Mouse (Mus musculus): Measurements from ENCODE around the gene Exosc9. TPM values are rescaled to one million over a fixed set of nuclear protein-coding genes. Genes with fewer than 3 reads are reported as not detected.

The Exosc9 gene
- polyA plus RNA-seq, 1 experiment from 2014 or later: 101 TPM

GRCm38 (mm10) chr3:36540756-36541155 lies 11.7 kb upstream of the Exosc9 start:
- H3K4me3 ChIP-seq (ENCODE audit: low read depth, low read length): no peak overlapping the region
- H3K4me2 ChIP-seq (ENCODE audit: low read depth, low read length, severe bottlenecking): no peak overlapping the region
- H3K36me3 ChIP-seq (ENCODE audit: control insufficient read depth, insufficient read depth, low read length): no peaks in the 10 kb centered on the region
- WGBS: 66% methylated on average over 2 of the region's 2 CpGs
- DNase-seq (ENCODE audit: low spot score) (no peak), ATAC-seq (replicated peaks; ENCODE audit: low FRiP score) (no peak)
- H3K9ac ChIP-seq (ENCODE audit: low read length): no peak overlapping the region
- H3K27me3 ChIP-seq (ENCODE audit: control insufficient read depth, insufficient read depth, low read length): no peaks in the 10 kb centered on the region
- H3K9me3 ChIP-seq (ENCODE audit: control insufficient read depth, low read length): no peaks in the 10 kb centered on the region
- H3K27ac ChIP-seq (ENCODE audit: low read depth, low read length): no peak overlapping the region
- H3K4me1 ChIP-seq (replicated peaks; ENCODE audit: control insufficient read depth, insufficient read depth, low read length): no peaks in the 10 kb centered on the region

GRCm38 (mm10) chr3:36541399-36541798 lies 11.0 kb upstream of the Exosc9 start:
- 89% methylated on average over 2 of the region's 2 CpGs for WGBS
- DNase-seq (ENCODE audit: low spot score) (no peak), ATAC-seq (replicated peaks; ENCODE audit: low FRiP score) (no peak)
- Histone ChIP-seq H3K4me1 (replicated peaks; ENCODE audit: control insufficient read depth, insufficient read depth, low read length) (no peaks in the 10 kb centered on the region), H3K9ac (ENCODE audit: low read length) (no peak overlapping the region), H3K27ac (ENCODE audit: low read depth, low read length) (no peak overlapping the region), H3K27me3 (ENCODE audit: control insufficient read depth, insufficient read depth, low read length) (no peaks in the 10 kb centered on the region), H3K4me2 (ENCODE audit: low read depth, low read length, severe bottlenecking) (no peak overlapping the region), H3K36me3 (ENCODE audit: control insufficient read depth, insufficient read depth, low read length) (no peaks in the 10 kb centered on the region), H3K4me3 (ENCODE audit: low read depth, low read length) (no peak overlapping the region), H3K9me3 (ENCODE audit: control insufficient read depth, low read length) (no peaks in the 10 kb centered on the region)

DNA sequence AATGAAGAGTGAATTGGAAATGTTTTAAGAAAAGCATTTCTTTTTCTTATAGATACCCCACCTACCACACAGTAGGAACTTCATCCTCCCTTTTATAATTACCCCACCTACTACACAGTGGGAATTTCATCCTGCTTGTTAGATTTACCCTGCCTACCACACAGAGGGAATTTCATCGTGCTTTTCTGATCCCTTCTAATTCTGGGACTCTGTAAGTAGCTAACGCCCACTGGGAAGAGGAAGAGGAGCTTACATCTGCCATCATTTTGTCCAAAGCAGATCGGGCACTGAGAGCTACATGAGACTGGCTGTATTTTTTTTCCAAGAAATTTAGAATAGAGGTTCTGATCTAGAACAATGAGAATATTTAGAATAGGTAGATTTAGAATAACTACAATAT lies 7.4 kb upstream of the Exosc9 start:
- Histone ChIP-seq H3K27ac (ENCODE audit: low read depth, low read length) (no peak overlapping the region), H3K4me2 (ENCODE audit: low read depth, low read length, severe bottlenecking) (no peak overlapping the region), H3K36me3 (ENCODE audit: control insufficient read depth, insufficient read depth, low read length) (no peaks in the 10 kb centered on the region), H3K4me3 (ENCODE audit: low read depth, low read length) (no peak overlapping the region), H3K9ac (ENCODE audit: low read length) (no peak overlapping the region), H3K27me3 (ENCODE audit: control insufficient read depth, insufficient read depth, low read length) (no peaks in the 10 kb centered on the region), H3K9me3 (ENCODE audit: control insufficient read depth, low read length) (no peaks in the 10 kb centered on the region), H3K4me1 (replicated peaks; ENCODE audit: control insufficient read depth, insufficient read depth, low read length) (no peaks in the 10 kb centered on the region)
- DNase-seq (ENCODE audit: low spot score): no peak
- 77% methylated on average over 3 of the region's 3 CpGs for WGBS
- ATAC-seq (replicated peaks; ENCODE audit: low FRiP score): no peak

DNA sequence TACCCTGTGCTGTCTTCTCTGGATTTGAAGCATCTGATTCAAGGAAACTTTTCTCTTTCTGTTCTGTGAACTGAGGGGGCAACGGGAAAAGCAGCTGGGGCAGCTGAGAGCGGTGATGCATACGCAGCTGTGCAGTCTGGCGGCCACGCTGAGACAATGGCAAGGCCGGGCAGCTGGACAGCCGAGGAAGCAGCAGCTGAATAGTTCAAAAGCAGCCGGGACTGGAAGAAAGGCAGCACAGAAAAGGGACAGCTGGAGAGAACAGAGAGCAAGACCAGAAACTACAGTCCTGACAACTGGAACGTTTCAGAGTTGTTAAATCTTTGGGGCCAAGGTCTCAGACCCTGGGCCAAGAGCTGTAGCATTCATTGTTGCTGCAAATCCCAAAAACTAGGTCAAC lies 1.1 kb upstream of the Exosc9 start:
- no peaks in the 10 kb centered on the region for H3K9me3 ChIP-seq (ENCODE audit: control insufficient read depth, low read length)
- DNase-seq (ENCODE audit: low spot score): peak; percentile 71
- peak overlapping the region; percentile 76 for H3K4me2 ChIP-seq (ENCODE audit: low read depth, low read length, severe bottlenecking)
- H3K4me1 ChIP-seq (replicated peaks; ENCODE audit: control insufficient read depth, insufficient read depth, low read length): peaks cover 3% of the 10 kb centered on the region
- peak overlapping the region; percentile 89 for H3K27ac ChIP-seq (ENCODE audit: low read depth, low read length)
- H3K36me3 ChIP-seq (ENCODE audit: control insufficient read depth, insufficient read depth, low read length): peaks cover 8% of the 10 kb centered on the region
- ATAC-seq (replicated peaks; ENCODE audit: low FRiP score): peak; percentile 55
- H3K9ac ChIP-seq (ENCODE audit: low read length): peak overlapping the region; percentile 67
- 7% methylated on average over 9 of the region's 9 CpGs for WGBS
- H3K4me3 ChIP-seq (ENCODE audit: low read depth, low read length): peak overlapping the region; percentile 61; the same call in 1 of the 2 replicates
- no peaks in the 10 kb centered on the region for H3K27me3 ChIP-seq (ENCODE audit: control insufficient read depth, insufficient read depth, low read length)

DNA sequence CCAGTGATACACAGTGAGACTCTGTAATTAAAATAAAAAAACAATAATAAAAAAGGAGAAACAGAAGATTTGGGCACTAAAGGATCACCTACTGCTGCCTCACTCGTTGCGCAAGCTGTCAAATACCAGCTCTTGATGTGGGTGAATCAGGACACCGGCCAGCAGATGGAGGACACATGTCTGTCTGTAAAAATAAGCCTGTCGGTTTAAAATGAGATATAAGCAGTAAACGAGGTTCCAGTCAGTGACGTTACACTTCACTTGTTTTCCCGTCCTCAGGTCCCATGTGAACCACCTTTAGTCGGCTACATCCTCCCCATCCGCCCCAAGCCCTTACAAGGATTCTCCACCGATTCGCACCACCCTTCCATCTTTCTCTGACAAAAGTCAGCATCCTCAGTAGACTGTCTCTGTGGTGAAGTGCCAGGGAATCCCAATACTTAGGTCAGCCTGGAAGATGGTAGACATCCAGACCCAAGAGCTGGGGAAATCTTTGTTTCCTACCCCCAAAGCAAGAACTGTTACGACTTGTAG lies 488 bp upstream of the Exosc9 start:
- DNase-seq (ENCODE audit: low spot score): no peak
- H3K9me3 ChIP-seq (ENCODE audit: control insufficient read depth, low read length): no peaks in the 10 kb centered on the region
- peaks cover 8% of the 10 kb centered on the region for H3K36me3 ChIP-seq (ENCODE audit: control insufficient read depth, insufficient read depth, low read length)
- peaks cover 3% of the 10 kb centered on the region for H3K4me1 ChIP-seq (replicated peaks; ENCODE audit: control insufficient read depth, insufficient read depth, low read length)
- WGBS: 19% methylated on average over 12 of the region's 12 CpGs
- peak overlapping the region; percentile 89 for H3K27ac ChIP-seq (ENCODE audit: low read depth, low read length)
- peak overlapping the region; percentile 61 for H3K4me3 ChIP-seq (ENCODE audit: low read depth, low read length)
- ATAC-seq (replicated peaks; ENCODE audit: low FRiP score): peak; percentile 40
- H3K4me2 ChIP-seq (ENCODE audit: low read depth, low read length, severe bottlenecking): peak overlapping the region; percentile 76
- peak overlapping the region; percentile 67 for H3K9ac ChIP-seq (ENCODE audit: low read length)
- no peaks in the 10 kb centered on the region for H3K27me3 ChIP-seq (ENCODE audit: control insufficient read depth, insufficient read depth, low read length)

GRCm38 (mm10) chr3:36557601-36558000 lies 5.2 kb downstream of the Exosc9 start:
- 93% methylated on average over 1 of the region's 1 CpGs for WGBS
- Histone ChIP-seq H3K27ac (ENCODE audit: low read depth, low read length) (no peak overlapping the region), H3K4me3 (ENCODE audit: low read depth, low read length) (no peak overlapping the region), H3K4me1 (replicated peaks; ENCODE audit: control insufficient read depth, insufficient read depth, low read length) (no peaks in the 10 kb centered on the region), H3K36me3 (ENCODE audit: control insufficient read depth, insufficient read depth, low read length) (peaks cover 13% of the 10 kb centered on the region), H3K27me3 (ENCODE audit: control insufficient read depth, insufficient read depth, low read length) (no peaks in the 10 kb centered on the region), H3K9ac (ENCODE audit: low read length) (no peak overlapping the region), H3K4me2 (ENCODE audit: low read depth, low read length, severe bottlenecking) (no peak overlapping the region), H3K9me3 (ENCODE audit: control insufficient read depth, low read length) (no peaks in the 10 kb centered on the region)
- no peak for DNase-seq (ENCODE audit: low spot score)
- ATAC-seq (replicated peaks; ENCODE audit: low FRiP score): no peak

- Histone ChIP-seq H3K4me2 (ENCODE audit: low read depth, low read length, severe bottlenecking) (no peak overlapping the region), H3K36me3 (ENCODE audit: control insufficient read depth, insufficient read depth, low read length) (peaks cover 13% of the 10 kb centered on the region), H3K4me3 (ENCODE audit: low read depth, low read length) (no peak overlapping the region), H3K27me3 (ENCODE audit: control insufficient read depth, insufficient read depth, low read length) (no peaks in the 10 kb centered on the region), H3K27ac (ENCODE audit: low read depth, low read length) (no peak overlapping the region), H3K9ac (ENCODE audit: low read length) (no peak overlapping the region), H3K9me3 (ENCODE audit: control insufficient read depth, low read length) (no peaks in the 10 kb centered on the region), H3K4me1 (replicated peaks; ENCODE audit: control insufficient read depth, insufficient read depth, low read length) (no peaks in the 10 kb centered on the region)
- DNase-seq (ENCODE audit: low spot score): no peak
- WGBS: 82% methylated on average over 4 of the region's 4 CpGs
- no peak for ATAC-seq (replicated peaks; ENCODE audit: low FRiP score)
Measured at GRCm38 (mm10) chr3:36559606-36560005, 7.2 kb downstream of the Exosc9 start.

- 95% methylated on average over 3 of the region's 3 CpGs for WGBS
- Histone ChIP-seq H3K4me1 (replicated peaks; ENCODE audit: control insufficient read depth, insufficient read depth, low read length) (no peaks in the 10 kb centered on the region), H3K4me3 (ENCODE audit: low read depth, low read length) (no peak overlapping the region), H3K27me3 (ENCODE audit: control insufficient read depth, insufficient read depth, low read length) (no peaks in the 10 kb centered on the region), H3K27ac (ENCODE audit: low read depth, low read length) (no peak overlapping the region), H3K9ac (ENCODE audit: low read length) (no peak overlapping the region), H3K4me2 (ENCODE audit: low read depth, low read length, severe bottlenecking) (no peak overlapping the region), H3K9me3 (ENCODE audit: control insufficient read depth, low read length) (no peaks in the 10 kb centered on the region), H3K36me3 (ENCODE audit: control insufficient read depth, insufficient read depth, low read length) (peaks cover 16% of the 10 kb centered on the region)
- ATAC-seq (replicated peaks; ENCODE audit: low FRiP score) (no peak), DNase-seq (ENCODE audit: low spot score) (no peak)
Measured at GRCm38 (mm10) chr3:36563666-36564065, 11.3 kb downstream of the Exosc9 start.

GRCm38 (mm10) chr3:36569836-36570235 lies 17.4 kb downstream of the Exosc9 start:
- H3K9ac ChIP-seq (ENCODE audit: low read length): peak overlapping the region; percentile 95
- ATAC-seq (replicated peaks; ENCODE audit: low FRiP score): no peak
- peak overlapping the region; percentile 87 for H3K4me3 ChIP-seq (ENCODE audit: low read depth, low read length)
- no peak for DNase-seq (ENCODE audit: low spot score)
- no peaks in the 10 kb centered on the region for H3K9me3 ChIP-seq (ENCODE audit: control insufficient read depth, low read length)
- no peaks in the 10 kb centered on the region for H3K27me3 ChIP-seq (ENCODE audit: control insufficient read depth, insufficient read depth, low read length)
- peak overlapping the region; percentile 78 for H3K4me2 ChIP-seq (ENCODE audit: low read depth, low read length, severe bottlenecking)
- peaks cover 9% of the 10 kb centered on the region; the same call in 1 of the 2 replicates for H3K4me1 ChIP-seq (replicated peaks; ENCODE audit: control insufficient read depth, insufficient read depth, low read length)
- 91% methylated on average over 5 of the region's 5 CpGs for WGBS
- H3K27ac ChIP-seq (ENCODE audit: low read depth, low read length): no peak overlapping the region
- H3K36me3 ChIP-seq (ENCODE audit: control insufficient read depth, insufficient read depth, low read length): peaks cover 20% of the 10 kb centered on the region

Data from forebrain, embryonic 11.5 days (tissue).